Mouse (Mus musculus) kidney, adult 2 months (tissue): ENCODE data around the gene Cops4.

Source experiments
- CTCF ChIP-seq: fragments of 200-500 bp; conservative IDR thresholded peaks from 2 replicates; pipeline ENCODE4 v1.5.1; 2011; ENCODE audit warnings: low read depth, mild to moderate bottlenecking, control low read depth, low read length, moderate library complexity, mixed read lengths; ENCODE audit not compliant: insufficient read depth, insufficient read length
- POLR2A ChIP-seq: fragments of 200-500 bp; IDR thresholded peaks from one replicate; pipeline ENCODE4 v1.6.1; 2011; ENCODE audit warnings: low read depth, low read length, control low read depth

DNA sequence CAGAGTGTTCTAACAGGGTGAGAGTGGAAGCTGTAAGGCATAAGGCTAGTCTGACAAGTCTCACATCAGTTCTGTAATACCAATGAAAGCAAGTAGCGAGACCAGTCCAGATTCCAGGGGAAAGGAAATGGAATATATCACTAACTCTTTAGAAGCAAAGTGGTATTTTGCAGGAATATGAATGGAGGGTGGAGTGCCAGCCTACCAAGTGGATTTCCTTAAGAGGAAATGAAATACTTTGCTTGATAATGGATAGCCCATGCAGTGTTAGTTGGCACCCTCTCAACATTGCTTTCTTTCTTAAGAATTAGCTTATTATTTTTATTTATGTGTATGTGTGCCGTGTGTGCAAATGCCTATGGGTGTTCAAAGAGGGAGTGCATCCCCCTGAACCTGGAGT, 2.1 kb downstream of the Cops4 start:
- no peak for TF ChIP-seq CTCF
- no peak for TF ChIP-seq POLR2A
